ENCODE assay signal across 11 mouse cellular contexts in genomic region chr4:106862767-106863370, GRCm38 (mm10). TPM values are rescaled to one million over a fixed set of nuclear protein-coding genes. Genes with fewer than 3 reads are reported as not detected.
A peak's percentile ranks its signal among the peaks of the same experiment; 100 is the strongest.
DNase-seq lines count a peak whose midpoint lies in the region; ATAC-seq lines count a peak whose summit lies in the region.
"Had no signal": no experiment of that assay in that cellular context is flagged by ENCODE, and none has a peak within 500 bp of the region (broad histone marks: within the 10 kb centered on the region; RNA-seq: fewer than 3 reads in every experiment).

No protein-coding gene starts in this region.

- peaks cover 92% of the 10 kb centered on the region for H3K4me1 ChIP-seq in hindbrain, embryonic 10.5 days (replicated peaks)
- H3K4me1 ChIP-seq in hindbrain, embryonic 11.5 days (replicated peaks; ENCODE audit: control insufficient read depth, insufficient read depth, low read length), result peaks cover 19% of the 10 kb centered on the region
- H3K4me1 ChIP-seq in megakaryocyte, embryonic 14.5 days, result peaks cover 60% of the 10 kb centered on the region
- peaks cover 17% of the 10 kb centered on the region for H3K4me1 ChIP-seq in brown adipose tissue, adult 24 weeks (ENCODE audit: control insufficient read depth, insufficient read depth, insufficient read length, low read length)
- peaks cover 58% of the 10 kb centered on the region for H3K4me1 ChIP-seq in limb, embryonic 15.5 days

- no peak overlapping the region for H3K4me2 ChIP-seq in hindbrain, embryonic 11.5 days (replicated peaks; ENCODE audit: low read depth, low read length)
- H3K4me2 ChIP-seq in limb, embryonic 15.5 days, result no peak overlapping the region
- H3K4me2 ChIP-seq: neural tube, embryonic 12.5 days had no signal

- no peak for ATAC-seq in hindbrain, embryonic 11.5 days (ENCODE audit: low FRiP score)
- ATAC-seq in megakaryocyte, adult 5-6 weeks (ENCODE audit: poor library complexity, severe bottlenecking), result no peak
- ATAC-seq in limb, embryonic 15.5 days (ENCODE audit: insufficient number of reproducible peaks, low FRiP score, low TSS enrichment, low read depth), result no peak
- ATAC-seq: inflammation-experienced regulatory T-cells, adult 6 months had no signal

- no peak overlapping the region for H3K9ac ChIP-seq in hindbrain, embryonic 11.5 days (ENCODE audit: low read depth, low read length)
- H3K9ac ChIP-seq in limb, embryonic 15.5 days, result no peak overlapping the region
- H3K9ac ChIP-seq: neural tube, embryonic 12.5 days had no signal

- H3K4me3 ChIP-seq in hindbrain, embryonic 10.5 days, result no peak overlapping the region
- no peak overlapping the region for H3K4me3 ChIP-seq in hindbrain, embryonic 11.5 days (ENCODE audit: low read depth, low read length)
- peak overlapping the region; percentile 71 for H3K4me3 ChIP-seq in megakaryocyte, embryonic 14.5 days (replicated peaks)
- no peak overlapping the region for H3K4me3 ChIP-seq in brown adipose tissue, adult 24 weeks (ENCODE audit: insufficient read depth, low read depth, low read length)
- H3K4me3 ChIP-seq in limb, embryonic 15.5 days, result no peak overlapping the region
- H3K4me3 ChIP-seq: neural tube, embryonic 12.5 days had no signal

- H3K27ac ChIP-seq in hindbrain, embryonic 10.5 days, result peak overlapping the region; percentile 83
- no peak overlapping the region for H3K27ac ChIP-seq in hindbrain, embryonic 11.5 days (ENCODE audit: low read depth, low read length)
- peak overlapping the region; percentile 61 for H3K27ac ChIP-seq in brown adipose tissue, adult 24 weeks (replicated peaks; ENCODE audit: low read depth, low read length)
- 0 out of 2 replicates have a peak overlapping the region, but pooled peaks have one; percentile 47 for H3K27ac ChIP-seq in limb, embryonic 15.5 days
- H3K27ac ChIP-seq: neural tube, embryonic 12.5 days had no signal

- no peaks in the 10 kb centered on the region for H3K36me3 ChIP-seq in hindbrain, embryonic 10.5 days
- no peaks in the 10 kb centered on the region for H3K36me3 ChIP-seq in hindbrain, embryonic 11.5 days (ENCODE audit: control insufficient read depth, insufficient read depth, low read length)
- no peaks in the 10 kb centered on the region for H3K36me3 ChIP-seq in megakaryocyte, embryonic 14.5 days (replicated peaks; ENCODE audit: low read length)
- no peaks in the 10 kb centered on the region for H3K36me3 ChIP-seq in limb, embryonic 15.5 days
- H3K36me3 ChIP-seq: neural tube, embryonic 12.5 days had no signal

- WGBS in hindbrain, embryonic 10.5 days, result 44% methylated on average over 3 of the region's 3 CpGs
- WGBS in hindbrain, embryonic 11.5 days, result 33% methylated on average over 3 of the region's 3 CpGs
- 30% methylated on average over 3 of the region's 3 CpGs for WGBS in limb, embryonic 15.5 days

- no peak for DNase-seq in hindbrain, embryonic 10.5 days (ENCODE audit: low spot score)
- no peak for DNase-seq in hindbrain, embryonic 11.5 days (ENCODE audit: low spot score)
- no peak for DNase-seq in spleen, adult 18-20 months
- DNase-seq: gastrocnemius, postnatal 14 days; retina, postnatal 1 day had no signal

- no peaks in the 10 kb centered on the region for H3K27me3 ChIP-seq in hindbrain, embryonic 10.5 days (ENCODE audit: insufficient read depth, poor library complexity, severe bottlenecking)
- H3K27me3 ChIP-seq in hindbrain, embryonic 11.5 days (ENCODE audit: control insufficient read depth, insufficient read depth, low read length), result no peaks in the 10 kb centered on the region
- H3K27me3 ChIP-seq in megakaryocyte, embryonic 14.5 days (replicated peaks), result no peaks in the 10 kb centered on the region
- no peaks in the 10 kb centered on the region for H3K27me3 ChIP-seq in limb, embryonic 15.5 days
- H3K27me3 ChIP-seq: neural tube, embryonic 12.5 days had no signal

- H3K9me3 ChIP-seq in hindbrain, embryonic 10.5 days, result no peaks in the 10 kb centered on the region
- no peaks in the 10 kb centered on the region for H3K9me3 ChIP-seq in hindbrain, embryonic 11.5 days (ENCODE audit: control insufficient read depth, low read length)
- no peaks in the 10 kb centered on the region for H3K9me3 ChIP-seq in megakaryocyte, embryonic 14.5 days
- H3K9me3 ChIP-seq in limb, embryonic 15.5 days, result no peaks in the 10 kb centered on the region
- H3K9me3 ChIP-seq: neural tube, embryonic 12.5 days had no signal

RNA-seq across cellular contexts. Expression of gene Ssbp3, which starts 47.6 kb away (rescaled TPM):
- polyA plus RNA-seq in hindbrain, embryonic 10.5 days (2016; fragmentation: Nextera tagmentation; extraction: Ambion mirVana), result 140 and 180 TPM in 2 replicates
- 141 and 159 TPM in 2 replicates for polyA plus RNA-seq in hindbrain, embryonic 11.5 days (2014; fragmentation: Nextera tagmentation; extraction: Ambion mirVana)
- polyA plus RNA-seq in megakaryocyte, embryonic 14.5 days (2012; ENCODE audit: insufficient read depth, low replicate concordance), result 179 and 200 TPM in 2 replicates
- total RNA-seq in megakaryocyte, adult 5-6 weeks (2015), result 26.2 and 27.6 TPM in 2 replicates
- 21.6 and 23.9 TPM in 2 replicates for total RNA-seq in megakaryocyte, adult 5-6 weeks (2017)
- polyA plus RNA-seq in brown adipose tissue, adult 24 weeks (2012; ENCODE audit: insufficient read depth, insufficient read length, missing spikeins), result 31.3 and 36.4 TPM in 2 replicates
- 93.9 and 112 TPM in 2 replicates for polyA plus RNA-seq in limb, embryonic 15.5 days (2015; fragmentation: Nextera tagmentation; extraction: Ambion mirVana)

RNA-seq across cellular contexts. Expression of gene Acot11, which starts 58.1 kb away (rescaled TPM):
- polyA plus RNA-seq in hindbrain, embryonic 10.5 days (2016; fragmentation: Nextera tagmentation; extraction: Ambion mirVana), result 1.8 and 2.2 TPM in 2 replicates
- 1.4 and 1.7 TPM in 2 replicates for polyA plus RNA-seq in hindbrain, embryonic 11.5 days (2014; fragmentation: Nextera tagmentation; extraction: Ambion mirVana)
- polyA plus RNA-seq in megakaryocyte, embryonic 14.5 days (2012; ENCODE audit: insufficient read depth, low replicate concordance), result 1.4 and 2.2 TPM in 2 replicates
- 10.6 and 11.9 TPM in 2 replicates for total RNA-seq in megakaryocyte, adult 5-6 weeks (2015)
- total RNA-seq in megakaryocyte, adult 5-6 weeks (2017), result 9.6 and 10.9 TPM in 2 replicates
- polyA plus RNA-seq in brown adipose tissue, adult 24 weeks (2012; ENCODE audit: insufficient read depth, insufficient read length, missing spikeins), result 278 and 386 TPM in 2 replicates
- polyA plus RNA-seq in limb, embryonic 15.5 days (2015; fragmentation: Nextera tagmentation; extraction: Ambion mirVana), result 4.0 and 4.8 TPM in 2 replicates

Comparison
In these comparisons a context has a peak if more than half of its experiments do, and no peak if none do; other contexts are left out.
1. RNA of gene Acot11, which starts 58.1 kb away (polyA plus RNA-seq): 278 to 386 TPM in brown adipose tissue, adult 24 weeks; 4.0 to 4.8 TPM in limb, embryonic 15.5 days, 1.8 to 2.2 TPM in hindbrain, embryonic 10.5 days, 1.4 to 2.2 TPM in megakaryocyte, embryonic 14.5 days and 1.4 to 1.7 TPM in hindbrain, embryonic 11.5 days; every median in the first group is over 10 times any median in the second.